In genomic region chr17:55821566-55821965, GRCm38 (mm10) we compare ENCODE assay signal across 35 mouse cellular contexts.
"Had no signal": no experiment of that assay in that cellular context is flagged by ENCODE, and none has a peak within 500 bp of the region (broad histone marks: within the 10 kb centered on the region; RNA-seq: fewer than 3 reads in every experiment).

No protein-coding gene starts in this region.

- H3K4me3 ChIP-seq: heart, embryonic 12.5 days; heart, embryonic 13.5 days; heart, embryonic 15.5 days; hindbrain, embryonic 10.5 days; hindbrain, embryonic 12.5 days; hindbrain, embryonic 13.5 days; hindbrain, embryonic 15.5 days; intestine, embryonic 15.5 days; kidney, embryonic 15.5 days; layer of hippocampus, adult 2 months; left cerebral cortex, adult 2 months had no signal

- H3K9ac ChIP-seq: heart, embryonic 12.5 days; heart, embryonic 13.5 days; heart, embryonic 15.5 days; hindbrain, embryonic 12.5 days; hindbrain, embryonic 13.5 days; hindbrain, embryonic 14.5 days; hindbrain, embryonic 15.5 days; intestine, embryonic 15.5 days; kidney, embryonic 15.5 days had no signal

- H3K4me2 ChIP-seq: heart, embryonic 11.5 days; heart, embryonic 12.5 days; heart, embryonic 13.5 days; heart, embryonic 15.5 days; hindbrain, embryonic 12.5 days; hindbrain, embryonic 13.5 days; hindbrain, embryonic 14.5 days; hindbrain, embryonic 15.5 days; intestine, embryonic 15.5 days; kidney, embryonic 15.5 days had no signal

- H3K36me3 ChIP-seq: heart, embryonic 12.5 days; heart, embryonic 13.5 days; heart, embryonic 15.5 days; hindbrain, embryonic 10.5 days; hindbrain, embryonic 12.5 days; hindbrain, embryonic 13.5 days; hindbrain, embryonic 15.5 days; intestine, embryonic 15.5 days; kidney, embryonic 15.5 days had no signal

- H3K9me3 ChIP-seq: heart, embryonic 12.5 days; heart, embryonic 13.5 days; heart, embryonic 15.5 days; hindbrain, embryonic 10.5 days; hindbrain, embryonic 12.5 days; hindbrain, embryonic 13.5 days; hindbrain, embryonic 15.5 days; intestine, embryonic 15.5 days; kidney, embryonic 15.5 days had no signal

- H3K27me3 ChIP-seq: heart, embryonic 12.5 days; heart, embryonic 13.5 days; heart, embryonic 15.5 days; hindbrain, embryonic 12.5 days; hindbrain, embryonic 13.5 days; hindbrain, embryonic 15.5 days; intestine, embryonic 15.5 days; kidney, embryonic 15.5 days had no signal

- H3K27ac ChIP-seq: heart, embryonic 13.5 days; heart, embryonic 15.5 days; hindbrain, embryonic 10.5 days; hindbrain, embryonic 12.5 days; hindbrain, embryonic 13.5 days; hindbrain, embryonic 14.5 days; hindbrain, embryonic 15.5 days; hindbrain, postnatal 0 days; intestine, embryonic 15.5 days; kidney, embryonic 15.5 days; kidney, postnatal 0 days; layer of hippocampus, adult 2 months; left cerebral cortex, adult 2 months had no signal

- DNase-seq: heart, postnatal 10 days; heart, postnatal 14 days; heart, postnatal 36 days; heart, postnatal 4 days; kidney, adult 11 months; kidney, adult 18-20 months; kidney, adult 2 months; kidney, adult 8-10 months; kidney, adult 9 months; kidney, postnatal 10 days; kidney, postnatal 14 days; kidney, postnatal 25 days; kidney, postnatal 36 days; kidney, postnatal 4 days; layer of hippocampus, adult 9-11 months; layer of hippocampus, postnatal 36 days had no signal

- ATAC-seq: hindbrain, embryonic 16.5 days; hindbrain, postnatal 0 days; inflammation-experienced regulatory T-cells, adult 6 months; intestine, embryonic 15.5 days; intestine, embryonic 16.5 days; intestine, postnatal 0 days had no signal

- H3K4me1 ChIP-seq: heart, embryonic 12.5 days; heart, embryonic 13.5 days; heart, embryonic 15.5 days; hindbrain, embryonic 10.5 days; hindbrain, embryonic 12.5 days; hindbrain, embryonic 13.5 days; hindbrain, embryonic 15.5 days; intestine, embryonic 15.5 days; kidney, embryonic 15.5 days had no signal
